Mouse (Mus musculus): ENCODE results near the gene Rgs11.

Rgs11 gene

GRCm38 (mm10) chr17:26207686-26208085, 4.9 kb downstream of the Rgs11 start, which contains the start of gene Arhgdig:
Gene Arhgdig (minus strand): TSS chr17:26207786.
- CTCF ChIA-PET: interaction anchor here in 3 of 4 experiments (0.6 to 1.6 kb wide), 5 partner anchors 19 to 511 kb away, joined by 3 to 6 read pairs (median 3); no protein-coding TSS in a partner anchor
- POLR2A ChIA-PET: interaction anchor here in 3 of 4 experiments (0.6 to 2.4 kb wide), 17 partner anchors 8 to 1462 kb away, joined by 3 to 10 read pairs (median 4); partner anchors contain the start of gene Luc7l (in 2 of the 3)

GRCm38 (mm10) chr17:26212241-26212640, 9.5 kb downstream of the Rgs11 start:
- CTCF ChIA-PET: no interaction called here
- POLR2A ChIA-PET: interaction anchor here in 3 of 4 experiments (0.5 to 1.4 kb wide), 4 partner anchors 8 to 34 kb away, joined by 3 to 5 read pairs (median 4); no protein-coding TSS in a partner anchor

GRCm38 (mm10) chr17:26212681-26213080, 9.9 kb downstream of the Rgs11 start:
- ChIA-PET POLR2A (interaction anchor here in 3 of 4 experiments (0.5 to 1.5 kb wide), 7 partner anchors 8 to 33 kb away, joined by 3 to 5 read pairs (median 3); no protein-coding TSS in a partner anchor), CTCF (interaction anchor here in 1 of 4 experiments (0.6 to 1.0 kb wide), 2 partner anchors 11 to 38 kb away, joined by 3 read pairs; no protein-coding TSS in a partner anchor)

- ChIA-PET POLR2A (interaction anchor here in 2 of 4 experiments (0.6 to 1.8 kb wide), 4 partner anchors 10 to 120 kb away, joined by 3 to 8 read pairs (median 4); partner anchors contain the start of gene Arhgdig (in 1 of the 2)), CTCF (interaction anchor here in 3 of 4 experiments (0.6 to 2.3 kb wide), 3 partner anchors 10 to 31 kb away, joined by 3 to 6 read pairs (median 3); partner anchors contain the start of gene Luc7l (in 1 of the 3))
Measured at GRCm38 (mm10) chr17:26221508-26221907, 18.8 kb downstream of the Rgs11 start.

- CTCF ChIA-PET: interaction anchor here in 1 of 4 experiments (1.1 to 1.3 kb wide), 2 partner anchors 18 to 50 kb away, joined by 4 to 5 read pairs; no protein-coding TSS in a partner anchor
- POLR2A ChIA-PET: interaction anchor here in 3 of 4 experiments (0.6 to 1.7 kb wide), 13 partner anchors 12 to 175 kb away, joined by 3 to 5 read pairs (median 3); partner anchors contain the start of genes Luc7l (in 2 of the 3), Arhgdig (in 1 of the 3) and Fam234a (in 1 of the 3)
Measured at GRCm38 (mm10) chr17:26225150-26225549, 22.4 kb downstream of the Rgs11 start.

GRCm38 (mm10) chr17:26229776-26230175, 27.0 kb downstream of the Rgs11 start:
- ChIA-PET CTCF (interaction anchor here in 1 of 4 experiments (0.6 kb wide), 1 partner anchor 135 kb away, joined by 4 read pairs; no protein-coding TSS in a partner anchor), POLR2A (interaction anchor here in 3 of 4 experiments (0.7 to 2.3 kb wide), 4 partner anchors 23 to 974 kb away, joined by 3 to 16 read pairs (median 3); partner anchors contain the start of genes Decr2 (in 1 of the 3) and Luc7l (in 1 of the 3))

- ChIA-PET POLR2A (interaction anchor here in 3 of 4 experiments (0.6 to 2.7 kb wide), 25 partner anchors 10 to 399 kb away, joined by 3 to 22 read pairs (median 3); partner anchors contain the start of genes Fam234a (in 2 of the 3), Arhgdig (in 1 of the 3), Axin1 (in 1 of the 3) and Decr2 (in 1 of the 3)), CTCF (interaction anchor here (0.5 to 1.8 kb wide), 13 partner anchors 9 to 1270 kb away, joined by 3 to 9 read pairs (median 4); partner anchors contain the start of gene Fam234a (in 2 of the 4))
Measured at GRCm38 (mm10) chr17:26231156-26231555, 28.4 kb downstream of the Rgs11 start.

- POLR2A ChIA-PET: interaction anchor here in 3 of 4 experiments (0.6 to 2.7 kb wide), 11 partner anchors 11 to 399 kb away, joined by 3 to 22 read pairs (median 4); partner anchors contain the start of genes Fam234a (in 2 of the 3) and Luc7l (in 1 of the 3)
- CTCF ChIA-PET: interaction anchor here (0.6 to 1.7 kb wide), 29 partner anchors 9 to 1579 kb away, joined by 3 to 11 read pairs (median 4); partner anchors contain the start of genes Arhgdig (in 2 of the 4), Axin1 (in 1 of the 4), Decr2 (in 1 of the 4) and Fam234a (in 1 of the 4)
Measured at GRCm38 (mm10) chr17:26232863-26233262, 30.1 kb downstream of the Rgs11 start.

- POLR2A ChIA-PET: no interaction called here
- CTCF ChIA-PET: interaction anchor here in 1 of 4 experiments (0.6 kb wide), 1 partner anchor 217 kb away, joined by 3 read pairs; no protein-coding TSS in a partner anchor
Measured at GRCm38 (mm10) chr17:26234386-26234785, 31.6 kb downstream of the Rgs11 start.

- ChIA-PET POLR2A (interaction anchor here in 2 of 4 experiments (0.7 to 2.0 kb wide), 2 partner anchors 17 to 157 kb away, joined by 3 to 6 read pairs; partner anchors contain the start of gene Luc7l (in 1 of the 2)), CTCF (interaction anchor here in 1 of 4 experiments (0.6 kb wide), 1 partner anchor 216 kb away, joined by 3 read pairs; no protein-coding TSS in a partner anchor)
Measured at GRCm38 (mm10) chr17:26235077-26235815, 32.5 kb downstream of the Rgs11 start.

GRCm38 (mm10) chr17:26237667-26238066, 34.9 kb downstream of the Rgs11 start:
- POLR2A ChIA-PET: interaction anchor here in 2 of 4 experiments (0.7 to 1.2 kb wide), 3 partner anchors 15 to 136 kb away, joined by 3 read pairs; partner anchors contain the start of gene Luc7l (in 1 of the 2)
- CTCF ChIA-PET: interaction anchor here in 2 of 4 experiments (0.7 to 0.8 kb wide), 2 partner anchors 193 to 295 kb away, joined by 3 to 4 read pairs; no protein-coding TSS in a partner anchor

GRCm38 (mm10) chr17:26239551-26239950, 36.8 kb downstream of the Rgs11 start:
- CTCF ChIA-PET: no interaction called here
- POLR2A ChIA-PET: interaction anchor here in 3 of 4 experiments (0.6 to 6.4 kb wide), 4 partner anchors 11 to 14 kb away, joined by 3 to 63 read pairs (median 6); partner anchors contain the start of gene Luc7l (in 3 of the 3)

GRCm38 (mm10) chr17:26240120-26240790, 37.5 kb downstream of the Rgs11 start:
- ChIA-PET CTCF (interaction anchor here in 2 of 4 experiments (1.1 to 1.2 kb wide), 2 partner anchors 21 to 150 kb away, joined by 3 read pairs; partner anchors contain the start of gene Decr2 (in 1 of the 2)), POLR2A (interaction anchor here in 3 of 4 experiments (0.6 to 6.4 kb wide), 10 partner anchors 9 to 407 kb away, joined by 3 to 63 read pairs (median 4); partner anchors contain the start of genes Luc7l (in 2 of the 3), Mrpl28 (in 1 of the 3) and Stub1 (in 1 of the 3))

GRCm38 (mm10) chr17:26240990-26241389, 38.2 kb downstream of the Rgs11 start:
- CTCF ChIA-PET: interaction anchor here in 2 of 4 experiments (0.7 to 1.2 kb wide), 5 partner anchors 11 to 151 kb away, joined by 3 to 7 read pairs (median 3); partner anchors contain the start of genes Decr2 (in 1 of the 2) and Luc7l (in 1 of the 2)
- POLR2A ChIA-PET: interaction anchor here in 2 of 4 experiments (1.0 to 6.4 kb wide), 10 partner anchors 10 to 408 kb away, joined by 3 to 63 read pairs (median 4); partner anchors contain the start of genes Luc7l (in 2 of the 2), Mrpl28 (in 1 of the 2) and Stub1 (in 1 of the 2)

- POLR2A ChIA-PET: interaction anchor here (0.6 to 6.4 kb wide), 41 partner anchors 9 to 1829 kb away, joined by 3 to 63 read pairs (median 4); partner anchors contain the start of genes Luc7l (in 4 of the 4), Axin1 (in 2 of the 4), Tmem8 (in 2 of the 4) and Arhgdig (in 1 of the 4)
- CTCF ChIA-PET: interaction anchor here (0.5 to 2.4 kb wide), 22 partner anchors 10 to 519 kb away, joined by 3 to 15 read pairs (median 4); partner anchors contain the start of genes Axin1 (in 1 of the 4), Decr2 (in 1 of the 4), Luc7l (in 1 of the 4) and Stub1 (in 1 of the 4)
Measured at GRCm38 (mm10) chr17:26243471-26244100, 40.8 kb downstream of the Rgs11 start.
